Mouse (Mus musculus) common myeloid progenitor, adult 5-6 weeks (primary cell): ENCODE data around the gene Slfn3. TPM values are rescaled to one million over a fixed set of nuclear protein-coding genes. Genes with fewer than 3 reads are reported as not detected.
A peak's percentile ranks its signal among the peaks of the same experiment; 100 is the strongest.

Source experiments
- ATAC-seq: replicated peaks from 2 replicates; pipeline ENCODE4 v1.8.0; 2016; ENCODE audit warnings: low read depth, mild to moderate bottlenecking, moderate TSS enrichment, inconsistent platforms; ENCODE audit not compliant: poor library complexity, severe bottlenecking
- total RNA-seq: library from RNA; stranded (forward); fragments of 200-1000, 187-1606 nt; gene quantifications from 2 replicates; pipeline ENCODE4 v1.2.3, GENCODE M21; 2017

Gene Slfn3
- total RNA-seq, 1 experiment from 2014 or later: 39.6 TPM

DNA sequence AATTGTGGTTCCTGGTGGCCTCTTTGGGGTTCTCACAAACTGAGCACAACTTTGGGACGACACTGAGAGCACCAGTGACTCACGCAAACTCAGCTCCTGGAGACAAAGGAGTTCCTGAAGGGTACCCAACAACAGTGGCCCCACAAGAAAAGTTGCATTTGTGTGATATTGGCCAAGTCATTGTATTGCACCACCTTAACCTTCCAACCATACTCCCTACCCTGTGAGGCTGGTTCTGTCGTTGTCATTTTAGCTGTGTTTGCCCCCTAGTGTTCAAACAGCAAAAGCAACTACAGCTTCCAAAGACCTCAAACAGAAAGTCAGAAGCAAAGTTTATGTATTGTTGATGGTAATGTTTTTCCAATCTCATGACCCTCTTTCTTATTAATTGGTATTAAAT, 72.0 kb downstream of the Slfn3 start:
- ATAC-seq: peak; percentile 83

Other genes starting within 250 kb of the Slfn3 start
- gene Slfn5, start 240.0 kb upstream of the Slfn3 start, total RNA-seq: 3.2 and 6.4 TPM in 2 replicates
- 39.6 and 42.1 TPM in 2 replicates for gene Slfn9, start 199.5 kb upstream of the Slfn3 start, total RNA-seq
- gene Slfn8, start 170.5 kb upstream of the Slfn3 start, total RNA-seq: 22.1 and 24.2 TPM in 2 replicates
- gene Slfn2, start 126.2 kb upstream of the Slfn3 start, total RNA-seq: 10.6 and 14.9 TPM in 2 replicates
- not detected in 2 replicates for gene Slfn1, start 74.5 kb upstream of the Slfn3 start, total RNA-seq
- 1.7 and 2.4 TPM in 2 replicates for gene Slfn4, start 16.1 kb upstream of the Slfn3 start, total RNA-seq
- gene Slfn14, start 95.4 kb downstream of the Slfn3 start, total RNA-seq: 0.05 TPM in 1 of 2 replicates, not detected in the other
- gene Ap2b1, start 107.7 kb downstream of the Slfn3 start, total RNA-seq: 51.7 and 80.9 TPM in 2 replicates
- 8.2 and 11.5 TPM in 2 replicates for gene Pex12, start 111.3 kb downstream of the Slfn3 start, total RNA-seq
- not detected in 2 replicates for gene Rasl10b, start 217.8 kb downstream of the Slfn3 start, total RNA-seq
- gene Gas2l2, start 238.1 kb downstream of the Slfn3 start, total RNA-seq: not detected in 2 replicates
- gene 1700020L24Rik, start 246.3 kb downstream of the Slfn3 start, total RNA-seq: 4.6 and 9.0 TPM in 2 replicates